Mouse (Mus musculus) heart, postnatal 0 days (tissue): ENCODE measurements around the gene Akt1. TPM values are rescaled to one million over a fixed set of nuclear protein-coding genes. Genes with fewer than 3 reads are reported as not detected.
A peak's percentile ranks its signal among the peaks of the same experiment; 100 is the strongest.

Experiments used
- ATAC-seq: fragments of 200-750 bp; cut with Nextera tagmentation; 2 replicates; pipeline ENCODE4 v1.8.0; 2017; ENCODE audit warnings: low read depth, moderate number of reproducible peaks, moderate library complexity; ENCODE audit not compliant: insufficient read depth
- DNase-seq: peaks from one replicate; pipeline ENCODE4 v3.0.0-alpha.2; 2016; ENCODE audit warnings: low spot score
- H3K27ac ChIP-seq: fragments of 300-500 bp; sonication (generic); 2 replicates; pipeline ENCODE4 v1.5.1; 2014; ENCODE audit warnings: low read depth, mild to moderate bottlenecking
- H3K27me3 ChIP-seq: fragments of 300-500 bp; sonication (generic); 2 replicates; pipeline ENCODE4 v1.6.1; 2014; ENCODE audit warnings: low read length, mixed read lengths; ENCODE audit not compliant: control insufficient read depth, insufficient read depth
- H3K36me3 ChIP-seq: fragments of 300-500 bp; sonication (generic); replicated peaks from 2 replicates; pipeline ENCODE4 v1.6.1; 2014; ENCODE audit warnings: low read length, mixed read lengths; ENCODE audit not compliant: control insufficient read depth, insufficient read depth
- H3K4me1 ChIP-seq: fragments of 300-500 bp; sonication (generic); 2 replicates; pipeline ENCODE4 v1.6.1; 2014; ENCODE audit warnings: antibody characterized with exemption; ENCODE audit not compliant: control insufficient read depth, insufficient read depth
- H3K4me2 ChIP-seq: fragments of 300-500 bp; sonication (generic); 2 replicates; pipeline ENCODE4 v1.6.1; 2014; ENCODE audit warnings: low read depth, mild to moderate bottlenecking, low read length, moderate library complexity
- H3K4me3 ChIP-seq: fragments of 300-500 bp; sonication (generic); 2 replicates; pipeline ENCODE4 v1.5.1; 2014; ENCODE audit warnings: low read depth, low read length
- H3K9ac ChIP-seq: fragments of 300-500 bp; sonication (generic); replicated peaks from 2 replicates; pipeline ENCODE4 v1.6.1; 2014; ENCODE audit warnings: low read depth, low read length, mixed read lengths
- H3K9me3 ChIP-seq: fragments of 300-500 bp; sonication (generic); replicated peaks from 2 replicates; pipeline ENCODE4 v1.6.1; 2016; ENCODE audit warnings: low read length; ENCODE audit not compliant: control insufficient read depth
- CTCF ChIP-seq: IDR thresholded peaks from 2 replicates; pipeline ENCODE4 v1.5.1; 2016; ENCODE audit warnings: antibody characterized with exemption, control low read depth, low read depth
- EP300 ChIP-seq: IDR thresholded peaks from 2 replicates; pipeline ENCODE4 v1.6.1; 2016; ENCODE audit warnings: antibody characterized with exemption, low read depth
- WGBS: fragments of 180-500 bp; shearing (Covaris S2); extraction: QIAGEN DNeasy Blood & Tissue Kit; methylation state at CpG from one replicate; pipeline ENCODE4 v1.1.7; 2014; 5-methylcytosine and 5-hydroxymethylcytosine counted together
- polyA plus RNA-seq: library from polyadenylated mRNA; unstranded; fragments of >200 nt; fragmentation: Nextera tagmentation; extraction: Ambion mirVana; gene quantifications from 2 replicates; pipeline ENCODE4 v1.2.1, GENCODE M21; 2015
- total RNA-seq: library from RNA; depleted of rRNA; stranded (reverse); fragments of >200 nt; gene quantifications from 2 replicates; pipeline ENCODE4 v1.2.3, GENCODE M21; 2014; ENCODE audit warnings: low replicate concordance

Gene Akt1
- total and polyA plus RNA-seq, 2 experiments from 2014 or later = 70.9 to 206 TPM

GRCm38 (mm10) chr12:112721424-112722239 lies 46.9 kb upstream of the Akt1 start:
- no peaks in the 10 kb centered on the region for H3K36me3 ChIP-seq
- H3K9me3 ChIP-seq = no peaks in the 10 kb centered on the region
- peaks cover 12% of the 10 kb centered on the region; the same call in 1 of the 2 replicates for H3K4me1 ChIP-seq
- H3K27me3 ChIP-seq = 0 out of 2 replicates have a peak, but pooled peaks cover 7% of the 10 kb centered on the region
- H3K4me3 ChIP-seq = peak overlapping the region; percentile 69
- DNase-seq (peak; percentile 16), ATAC-seq (peak; percentile 59)
- H3K9ac ChIP-seq = peak overlapping the region; percentile 79
- WGBS = 5% methylated on average over 48 of the region's 69 CpGs
- TF ChIP-seq EP300 = no peak
- TF ChIP-seq CTCF = no peak
- H3K4me2 ChIP-seq = peak overlapping the region; percentile 99
- peak overlapping the region; percentile 39 for H3K27ac ChIP-seq

- 54% methylated on average over 12 of the region's 12 CpGs for WGBS
- Histone ChIP-seq H3K4me1 (peaks cover 12% of the 10 kb centered on the region; the same call in 1 of the 2 replicates), H3K27ac (peak overlapping the region; percentile 44; the same call in 1 of the 2 replicates), H3K36me3 (no peaks in the 10 kb centered on the region), H3K4me3 (no peak overlapping the region), H3K9ac (no peak overlapping the region; the same call in 1 of the 2 replicates), H3K9me3 (no peaks in the 10 kb centered on the region), H3K27me3 (0 out of 2 replicates have a peak, but pooled peaks cover 7% of the 10 kb centered on the region), H3K4me2 (peak overlapping the region; percentile 99)
- TF ChIP-seq CTCF = no peak
- no peak for TF ChIP-seq EP300
- ATAC-seq (peak; percentile 25; the same call in 1 of the 2 replicates), DNase-seq (no peak)
Observed at GRCm38 (mm10) chr12:112720890-112721423, 46.3 kb upstream of the Akt1 start.

- H3K36me3 ChIP-seq = no peaks in the 10 kb centered on the region
- TF ChIP-seq CTCF = no peak
- no peak for TF ChIP-seq EP300
- H3K9ac ChIP-seq = no peak within 1 kb of the TSS; the same call in 1 of the 2 replicates
- DNase-seq = no peak
- H3K9me3 ChIP-seq = no peaks in the 10 kb centered on the region
- peaks cover 12% of the 10 kb centered on the region; the same call in 1 of the 2 replicates for H3K4me1 ChIP-seq
- H3K27me3 ChIP-seq = 0 out of 2 replicates have a peak, but pooled peaks cover 7% of the 10 kb centered on the region
- no peak for ATAC-seq
- peak within 1 kb of the TSS; percentile 69; the same call in 1 of the 2 replicates for H3K4me3 ChIP-seq
- WGBS = 79% methylated on average over 6 of the region's 6 CpGs
- peak within 1 kb of the TSS; percentile 44 for H3K27ac ChIP-seq
- H3K4me2 ChIP-seq = peak within 1 kb of the TSS; percentile 99
Observed at GRCm38 (mm10) chr12:112720216-112720615, 45.5 kb upstream of the Akt1 start, which contains the start of gene Cep170b. TSS of gene Cep170b (plus strand) at chr12:112720455.

- H3K9me3 ChIP-seq = no peaks in the 10 kb centered on the region
- no peak overlapping the region for H3K9ac ChIP-seq
- H3K27me3 ChIP-seq = 0 out of 2 replicates have a peak, but pooled peaks cover 7% of the 10 kb centered on the region
- no peak overlapping the region for H3K27ac ChIP-seq
- no peaks in the 10 kb centered on the region for H3K36me3 ChIP-seq
- TF ChIP-seq EP300 (no peak), CTCF (no peak)
- DNase-seq = no peak
- H3K4me2 ChIP-seq = no peak overlapping the region
- 67% methylated on average over 5 of the region's 5 CpGs for WGBS
- no peak overlapping the region for H3K4me3 ChIP-seq
- peaks cover 12% of the 10 kb centered on the region; the same call in 1 of the 2 replicates for H3K4me1 ChIP-seq
- ATAC-seq = no peak
Observed at GRCm38 (mm10) chr12:112718995-112719394, 44.3 kb upstream of the Akt1 start.

GRCm38 (mm10) chr12:112717140-112717539 lies 42.5 kb upstream of the Akt1 start:
- no peak overlapping the region for H3K9ac ChIP-seq
- WGBS = 39% methylated on average over 7 of the region's 7 CpGs
- ATAC-seq (no peak), DNase-seq (no peak)
- no peak overlapping the region for H3K27ac ChIP-seq
- TF ChIP-seq CTCF (peak; percentile 59), EP300 (no peak)
- no peaks in the 10 kb centered on the region for H3K9me3 ChIP-seq
- H3K4me1 ChIP-seq = 0 out of 2 replicates have a peak, but pooled peaks cover 8% of the 10 kb centered on the region
- no peaks in the 10 kb centered on the region for H3K36me3 ChIP-seq
- no peak overlapping the region for H3K4me3 ChIP-seq
- H3K4me2 ChIP-seq = no peak overlapping the region
- H3K27me3 ChIP-seq = 0 out of 2 replicates have a peak, but pooled peaks cover 7% of the 10 kb centered on the region
